Mouse (Mus musculus): ENCODE measurements at regions not wholly inside any gene's neighbourhood (a gene's known extent, or its start where the extent isn't known, plus 50 kb on each side); places are given as distances from the start of the nearest gene placed in this dataset.

DNA sequence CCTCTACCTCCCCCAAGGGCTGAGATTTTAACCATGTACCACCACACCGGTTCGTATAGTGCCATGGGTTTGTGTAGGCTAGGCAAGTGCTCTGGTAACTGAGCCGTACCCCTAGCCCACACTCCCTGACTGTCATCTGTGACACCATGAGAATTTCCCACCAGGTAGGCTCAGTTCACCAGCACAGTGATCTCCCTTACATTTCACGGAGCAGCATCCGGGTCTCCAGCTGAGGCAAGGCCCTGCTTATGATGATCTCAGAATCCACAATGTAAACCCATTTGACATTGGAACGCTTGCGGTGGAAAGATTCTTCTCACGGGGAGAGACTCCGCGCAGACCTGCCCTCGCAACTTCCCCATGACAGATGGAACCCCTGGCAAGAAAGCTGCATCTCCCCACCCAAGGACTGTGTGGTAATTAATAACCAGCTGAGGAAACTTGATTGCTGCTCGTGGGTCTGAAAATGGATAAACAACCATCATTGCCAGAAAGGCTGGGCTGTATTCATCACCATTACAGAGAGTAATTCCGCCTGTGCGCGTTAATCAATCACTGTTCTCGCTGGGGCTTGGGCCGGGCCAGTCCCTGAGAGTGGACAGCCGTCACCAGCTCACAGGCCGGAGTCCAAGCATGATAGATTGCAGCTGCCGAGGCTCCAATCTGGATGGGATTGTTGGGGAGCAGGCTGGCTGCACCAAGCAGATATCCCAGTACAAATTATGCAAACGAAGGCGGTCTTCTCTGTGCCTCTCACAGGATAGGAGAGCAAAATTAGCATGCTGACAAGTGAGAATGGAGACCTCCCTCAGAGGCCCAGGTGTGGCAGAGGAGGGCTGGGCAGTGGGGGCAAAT lies 492.3 kb downstream of the Fam19a5 start:
- DNase-seq = peak; percentile 15 to 30

GRCm38 (mm10) chr15:88037606-88038005 lies 493.5 kb downstream of the Fam19a5 start:
- DNase-seq = no peak

DNA sequence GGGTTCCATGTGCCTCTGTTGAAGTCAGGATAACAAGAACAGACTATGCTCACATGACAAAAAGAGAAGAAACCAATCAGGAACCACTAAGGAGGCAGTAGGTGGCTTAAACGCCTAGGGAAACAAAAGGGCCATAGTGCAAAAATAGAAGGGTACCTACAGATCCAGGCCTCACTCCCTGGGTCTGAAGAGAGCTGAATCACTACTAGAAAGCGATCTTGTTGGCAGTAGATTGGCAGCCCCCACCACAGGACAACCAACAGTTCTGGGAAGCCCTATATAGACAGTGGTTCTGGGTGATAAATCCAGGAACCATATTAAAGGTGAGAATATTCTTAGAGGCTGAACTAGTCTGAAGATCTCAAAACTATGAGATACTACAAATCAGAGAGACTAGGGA lies 498.7 kb downstream of the Fam19a5 start:
- no peak for DNase-seq

GRCm38 (mm10) chr15:88058071-88058470 lies 514.0 kb downstream of the Fam19a5 start:
- DNase-seq = no peak

GRCm38 (mm10) chr15:88060935-88061334 lies 516.8 kb downstream of the Fam19a5 start:
- DNase-seq = no peak

GRCm38 (mm10) chr15:88063041-88063440 lies 518.9 kb downstream of the Fam19a5 start:
- DNase-seq = no peak

- no peak for DNase-seq
Observed at GRCm38 (mm10) chr15:88068476-88068875, 524.4 kb downstream of the Fam19a5 start.

DNA sequence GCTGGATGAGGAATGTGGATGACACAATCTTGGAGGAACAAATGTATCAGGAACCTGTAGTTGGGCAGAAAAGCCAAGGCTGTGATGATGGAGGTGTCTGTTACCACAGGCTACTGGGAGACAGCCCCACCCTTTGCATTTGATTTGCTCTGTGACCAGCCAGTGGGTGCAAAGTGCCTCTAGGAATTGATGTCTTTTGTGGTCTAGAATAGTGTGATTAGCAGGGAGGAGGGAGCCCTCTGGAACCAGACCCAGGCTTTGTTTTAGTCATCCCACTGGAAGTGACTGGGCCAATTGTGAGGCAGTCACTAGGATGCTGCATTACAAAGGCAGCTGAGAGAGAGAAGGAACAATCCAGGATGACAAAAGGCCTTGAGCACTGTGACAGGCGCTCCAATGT lies 527.4 kb upstream of the Zdhhc25 start:
- DNase-seq = no peak

- DNase-seq = no peak
Observed at GRCm38 (mm10) chr15:88083911-88084310, 516.2 kb upstream of the Zdhhc25 start.

DNA sequence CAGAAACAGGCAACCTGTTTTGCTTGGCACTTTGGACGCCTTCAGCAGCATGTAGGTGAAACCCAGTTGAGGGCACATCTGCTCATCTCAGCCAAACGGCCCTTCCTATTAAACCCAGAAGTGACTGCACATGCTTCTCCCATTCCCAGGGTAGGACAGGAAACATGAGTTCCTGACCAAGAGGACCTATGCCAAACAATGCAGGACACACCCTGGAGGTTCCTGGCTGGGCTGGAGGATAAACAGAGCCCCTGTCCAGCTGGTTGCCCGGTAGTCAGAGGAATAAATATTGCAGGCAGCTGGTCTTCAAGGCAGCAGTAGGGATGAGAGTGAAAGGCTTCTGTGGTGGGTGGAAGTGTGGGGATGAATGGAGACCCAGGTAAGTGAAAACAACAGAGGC lies 514.5 kb upstream of the Zdhhc25 start:
- DNase-seq = no peak

- DNase-seq = peak in 1 of 2 experiments; percentile 6
Observed at GRCm38 (mm10) chr15:88089486-88089885, 510.6 kb upstream of the Zdhhc25 start.

DNA sequence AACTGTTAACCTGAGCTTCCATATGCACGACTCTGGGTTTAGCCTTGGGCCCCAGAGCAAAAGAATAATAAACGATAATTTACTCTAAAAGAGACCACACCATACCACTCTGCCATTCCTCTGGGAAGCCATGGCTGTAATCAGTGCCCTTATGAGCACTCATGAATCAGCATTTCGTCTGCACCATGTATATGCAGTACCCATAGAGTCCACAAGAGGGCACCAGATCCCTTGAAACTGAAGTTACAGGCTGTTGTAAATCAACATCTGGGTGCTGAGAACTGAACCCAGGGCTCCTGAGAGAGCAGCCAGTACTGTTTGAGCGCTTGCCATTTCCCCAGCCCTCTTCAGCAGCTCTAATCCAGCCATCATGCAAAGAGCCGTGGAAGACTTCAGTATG lies 508.7 kb upstream of the Zdhhc25 start:
- peak in 1 of 2 experiments; percentile 32 for DNase-seq

DNA sequence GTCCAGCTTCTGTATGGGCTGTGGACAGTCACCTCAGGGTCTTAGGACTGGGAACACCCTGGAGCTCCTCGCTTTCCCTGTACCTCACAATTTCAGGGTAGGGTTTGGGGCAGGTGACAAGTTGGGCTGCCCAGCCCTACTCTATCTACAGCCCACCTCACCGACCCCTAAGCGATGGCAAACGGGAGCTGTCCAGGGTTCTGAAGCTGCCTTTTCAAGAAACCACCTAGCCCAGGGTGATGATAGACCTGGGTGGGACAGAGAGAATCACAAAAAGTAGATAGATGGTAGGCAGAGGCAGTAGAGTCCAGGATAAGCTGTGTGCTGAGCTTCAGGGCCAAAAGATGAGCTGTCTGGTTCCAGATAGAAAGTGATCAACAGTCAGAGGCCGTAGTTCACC lies 479.7 kb upstream of the Zdhhc25 start:
- no peak for DNase-seq

DNA sequence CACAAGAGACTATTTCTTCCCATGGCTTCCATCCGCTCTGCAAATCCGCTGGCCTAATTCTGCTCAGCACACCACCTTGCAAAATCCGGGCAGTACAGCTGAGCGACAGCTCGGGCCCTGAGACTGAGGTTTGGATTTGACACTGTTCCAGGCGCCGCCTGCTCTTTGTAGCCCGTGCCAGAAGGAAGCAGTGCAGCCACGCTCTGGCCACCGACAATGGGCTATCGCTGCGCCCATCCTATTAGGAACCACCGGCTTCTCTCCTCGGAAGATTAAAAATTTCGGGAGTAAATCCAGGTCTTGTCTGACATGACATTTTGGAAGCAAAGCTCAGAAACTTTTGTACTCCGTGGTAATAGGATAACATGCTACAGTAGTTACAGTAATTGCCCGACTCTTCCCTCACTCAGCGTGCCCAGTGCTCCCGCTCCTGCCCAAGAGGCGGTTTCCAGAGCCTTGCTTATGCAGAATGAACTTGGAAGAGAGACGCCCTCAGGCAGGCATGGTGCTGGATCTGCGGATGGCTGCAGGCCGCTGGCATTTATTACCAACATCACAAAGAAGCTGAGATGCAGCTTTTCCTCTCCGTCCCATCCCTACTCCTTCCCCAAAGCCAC lies 476.1 kb upstream of the Zdhhc25 start:
- peak; percentile 87 to 90 for DNase-seq

- peak; percentile 88 to 92 for DNase-seq
Observed at GRCm38 (mm10) chr15:88146118-88146517, 454.0 kb upstream of the Zdhhc25 start.

- no peak for DNase-seq
Observed at GRCm38 (mm10) chr15:88151199-88151598, 448.9 kb upstream of the Zdhhc25 start.

DNA sequence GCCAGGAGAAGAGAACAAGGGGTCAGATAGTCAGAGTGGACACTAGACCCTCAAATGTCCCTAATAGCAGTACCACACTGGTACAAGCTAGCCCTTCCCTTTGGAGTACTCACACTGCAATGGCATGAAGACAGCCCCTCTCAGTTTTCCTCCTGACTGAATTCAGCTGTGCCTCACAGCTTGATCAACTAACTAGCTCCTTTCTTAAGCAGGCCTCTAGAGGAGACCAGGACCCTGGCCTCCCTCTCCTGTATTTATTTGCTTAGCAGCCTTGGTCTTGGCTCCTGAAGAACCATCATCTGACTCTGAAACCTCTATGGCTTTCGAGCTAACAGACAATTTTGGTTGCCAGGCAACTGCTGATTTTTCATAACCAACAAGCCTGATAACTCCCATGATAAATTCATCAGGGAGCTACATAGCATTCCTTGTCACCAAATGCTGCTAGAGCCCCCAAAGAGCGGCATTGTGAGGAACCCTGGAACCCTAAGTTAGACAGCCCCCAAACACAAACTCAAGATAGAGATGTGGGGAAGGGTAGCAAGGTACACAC lies 440.4 kb upstream of the Zdhhc25 start:
- no peak for DNase-seq

- DNase-seq = peak; percentile 49 to 74
Observed at GRCm38 (mm10) chr15:88160291-88160690, 439.8 kb upstream of the Zdhhc25 start.

GRCm38 (mm10) chr15:88163438-88163837 lies 436.7 kb upstream of the Zdhhc25 start:
- peak; percentile 71 to 73 for DNase-seq

DNA sequence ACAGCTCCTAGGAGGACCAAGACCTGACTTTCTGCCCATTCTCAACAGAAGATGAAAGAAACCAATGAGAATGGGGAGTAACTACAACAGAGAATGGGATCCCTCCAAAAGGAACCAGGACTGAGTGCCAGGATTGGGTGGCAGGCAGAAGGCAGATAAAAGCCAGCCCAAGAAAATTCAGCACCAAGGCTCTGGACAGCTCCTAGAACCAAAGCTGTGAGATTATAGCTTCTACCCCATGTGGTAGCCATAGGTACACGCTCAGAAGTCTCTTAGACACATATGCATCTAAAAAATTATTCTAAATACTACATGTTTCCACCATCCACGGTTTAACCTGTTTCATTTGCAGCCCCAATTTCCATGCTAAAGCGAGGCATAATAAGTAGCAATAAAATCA lies 425.8 kb upstream of the Zdhhc25 start:
- DNase-seq = no peak

DNA sequence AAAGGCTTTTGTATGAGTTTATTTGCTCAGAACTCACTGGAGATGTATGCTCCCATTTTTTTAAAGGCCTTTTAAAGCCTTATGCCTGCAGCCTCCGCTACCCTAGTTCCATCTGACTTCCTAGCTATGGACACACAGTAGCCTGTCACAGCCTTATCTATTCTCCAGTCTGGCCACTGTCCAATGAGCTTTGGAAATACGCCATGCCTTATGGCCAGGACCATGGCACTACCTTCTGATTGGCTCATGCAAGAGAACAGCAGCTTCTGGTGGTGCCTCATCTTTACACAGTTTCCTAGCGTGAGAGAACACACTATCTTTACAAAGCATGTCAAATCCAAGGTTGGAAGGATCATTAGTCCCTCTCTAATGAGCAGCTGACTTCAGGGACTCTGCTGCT lies 424.1 kb upstream of the Zdhhc25 start:
- peak; percentile 80 to 84 for DNase-seq

- DNase-seq = no peak
Observed at GRCm38 (mm10) chr15:88196539-88196938, 403.6 kb upstream of the Zdhhc25 start.

GRCm38 (mm10) chr15:88202736-88203135 lies 397.4 kb upstream of the Zdhhc25 start:
- DNase-seq = peak; percentile 39 to 54

DNA sequence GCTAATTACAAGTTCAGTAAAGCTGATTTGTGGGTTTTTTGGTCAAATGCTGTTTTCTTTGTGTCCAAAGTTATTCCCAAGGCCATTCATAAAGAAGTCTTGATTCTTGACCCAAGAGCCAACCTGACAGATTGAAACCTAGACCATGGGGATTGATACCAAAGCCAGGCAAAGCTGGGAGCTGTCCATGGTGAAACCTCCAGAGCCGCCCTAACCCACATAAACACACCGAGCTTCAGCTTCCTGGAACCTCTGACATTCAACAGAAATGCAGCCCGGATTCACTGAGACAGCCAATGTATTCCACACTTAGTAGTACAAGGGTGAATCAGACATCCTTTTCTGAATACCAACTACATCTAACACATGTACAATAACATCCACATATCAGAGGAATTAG lies 386.7 kb upstream of the Zdhhc25 start:
- DNase-seq = no peak
